In the genomic region with DNA sequence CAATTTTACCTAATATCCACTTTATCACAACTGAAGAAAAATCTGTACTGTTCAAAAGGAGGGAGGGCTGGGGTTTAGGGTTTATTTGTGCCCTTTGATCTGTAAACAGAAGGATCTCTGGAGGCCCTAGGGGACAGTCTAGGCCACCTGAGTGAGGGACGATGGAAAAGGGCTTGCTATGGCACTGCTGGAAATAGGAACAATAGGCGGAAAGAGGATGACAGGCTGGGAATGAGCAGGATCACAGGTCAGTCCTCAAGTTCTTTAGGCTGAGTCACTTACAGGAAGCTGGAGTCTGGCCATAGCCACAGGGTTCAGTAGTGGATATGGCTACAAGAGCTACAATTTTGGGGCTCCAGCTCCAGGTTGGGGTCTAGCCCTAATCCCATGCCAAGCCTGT, we compare ENCODE assay signal across 8 mouse cellular contexts. TPM values are rescaled to one million over a fixed set of nuclear protein-coding genes. Genes with fewer than 3 reads are reported as not detected.
DNase-seq lines count a peak whose midpoint lies in the region; ATAC-seq lines count a peak whose summit lies in the region.
"Had no signal": no experiment of that assay in that cellular context is flagged by ENCODE, and none has a peak within 500 bp of the region (broad histone marks: within the 10 kb centered on the region; RNA-seq: fewer than 3 reads in every experiment).

No protein-coding gene starts in this region.

- peak overlapping the region; percentile 68 for H3K27ac ChIP-seq in brown adipose tissue, adult 24 weeks (replicated peaks; ENCODE audit: low read depth, low read length)
- H3K27ac ChIP-seq: macrophage had no signal

- peak; percentile 61 for DNase-seq in adrenal gland, postnatal 14 days
- peak; percentile 8 for DNase-seq in heart, postnatal 25 days (ENCODE audit: low spot score)
- DNase-seq in kidney, postnatal 25 days: peak; percentile 55 to 66
- no peak for DNase-seq in cerebellum, adult 8-10 months
- no peak for DNase-seq in gastrocnemius, postnatal 25 days

- intact Hi-C loops in heart, postnatal 25 days (cut with DNase I): loop anchor here (5.0 kb wide), 2 partner anchors 34 to 36 kb away; a partner anchor contains a TSS

- H3K4me3 ChIP-seq in brown adipose tissue, adult 24 weeks (ENCODE audit: insufficient read depth, low read depth, low read length): no peak overlapping the region

- H3K4me1 ChIP-seq in brown adipose tissue, adult 24 weeks (ENCODE audit: control insufficient read depth, insufficient read depth, insufficient read length, low read length): peaks cover 28% of the 10 kb centered on the region

- no peak for ATAC-seq in megakaryocyte, adult 5-6 weeks (ENCODE audit: poor library complexity, severe bottlenecking)

RNA-seq across cellular contexts. Expression of a gene that starts 38.0 kb away (rescaled TPM):
- total RNA-seq in adrenal gland, postnatal 14 days (2021): 62.0 and 75.3 TPM in 2 replicates
- 9.1 and 16.2 TPM in 2 replicates for polyA plus RNA-seq in brown adipose tissue, adult 24 weeks (2012; ENCODE audit: insufficient read depth, insufficient read length, missing spikeins)
- 10 to 100 TPM; 36.6 to 42.8 TPM for total RNA-seq in heart, postnatal 25 days (2021)
- not detected in 2 replicates for total RNA-seq in megakaryocyte, adult 5-6 weeks (2015)
- 0.08 and 0.11 TPM in 2 replicates for total RNA-seq in megakaryocyte, adult 5-6 weeks (2017)
- total RNA-seq in gastrocnemius, postnatal 25 days (2021): 10 to 100 TPM; 13.4 to 17.6 TPM

Comparison
In these comparisons a context has a peak if more than half of its experiments do, and no peak if none do; other contexts are left out.
1. DNase-seq: peak in adrenal gland, postnatal 14 days (single experiment), heart, postnatal 25 days (single experiment) and kidney, postnatal 25 days (2 of 2); none in cerebellum, adult 8-10 months (single experiment) and gastrocnemius, postnatal 25 days (single experiment).
2. RNA of a gene that starts 38.0 kb away (total RNA-seq): 62.0 to 75.3 TPM in adrenal gland, postnatal 14 days, 36.6 to 42.8 TPM in heart, postnatal 25 days and 13.4 to 17.6 TPM in gastrocnemius, postnatal 25 days; 0.08 to 0.11 TPM in megakaryocyte, adult 5-6 weeks; every median in the first group is over 10 times any median in the second.